Mouse (Mus musculus) heart, postnatal 4 days (tissue): ENCODE measurements around the gene Ap3d1. TPM values are rescaled to one million over a fixed set of nuclear protein-coding genes. Genes with fewer than 3 reads are reported as not detected.
A peak's percentile ranks its signal among the peaks of the same experiment; 100 is the strongest.

Source experiments
- DNase-seq: peaks from one replicate; pipeline ENCODE4 v3.0.0; 2021
- total RNA-seq, 2 experiments: library from RNA; stranded (reverse); gene quantifications; 2 replicates each; pipeline ENCODE4 v1.2.3; 2021

Ap3d1 gene
- total RNA-seq, 2 experiments from 2014 or later = 47.8 to 53.8 TPM

DNA sequence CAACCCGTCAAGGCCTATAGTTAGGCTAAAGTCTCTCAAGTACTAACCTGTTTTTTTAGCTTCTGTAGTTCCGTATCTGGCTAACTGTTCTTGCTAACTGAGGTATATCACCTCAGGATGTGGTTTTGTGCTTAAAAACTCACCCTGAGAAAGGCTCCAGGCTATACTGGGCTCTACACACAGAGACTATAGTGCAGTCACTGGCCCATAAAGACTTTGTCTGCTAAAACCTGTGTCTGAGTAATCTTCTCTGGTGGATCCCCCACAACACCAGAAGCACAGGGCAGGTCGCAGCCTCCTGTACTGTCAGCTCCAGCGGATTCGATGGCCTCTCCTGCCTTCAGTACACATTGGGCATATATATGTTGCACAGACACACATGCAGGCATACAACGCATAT lies 60.1 kb downstream of the Ap3d1 start:
- no peak for DNase-seq

DNA sequence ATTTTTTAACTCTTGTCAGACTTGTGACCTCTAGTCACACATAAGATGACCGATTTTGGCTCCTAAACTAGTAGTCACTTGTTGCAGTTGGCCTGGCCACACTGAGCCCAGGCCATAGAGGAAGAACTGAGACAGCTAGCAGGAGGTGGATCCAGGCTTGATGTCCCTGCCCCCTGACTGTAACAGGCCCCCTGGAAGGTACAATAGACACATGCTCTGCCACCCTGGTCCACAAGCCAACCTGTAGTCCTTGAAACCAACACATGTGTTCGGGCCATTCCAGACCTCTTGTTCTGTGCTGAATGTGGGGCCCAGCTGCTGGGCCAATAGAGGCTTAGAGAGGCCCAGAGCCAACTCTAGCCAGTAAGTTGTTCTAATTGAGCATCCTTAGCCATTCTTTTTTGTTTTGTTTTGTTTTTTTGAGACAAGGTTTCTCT lies 61.8 kb downstream of the Ap3d1 start:
- no peak for DNase-seq

DNA sequence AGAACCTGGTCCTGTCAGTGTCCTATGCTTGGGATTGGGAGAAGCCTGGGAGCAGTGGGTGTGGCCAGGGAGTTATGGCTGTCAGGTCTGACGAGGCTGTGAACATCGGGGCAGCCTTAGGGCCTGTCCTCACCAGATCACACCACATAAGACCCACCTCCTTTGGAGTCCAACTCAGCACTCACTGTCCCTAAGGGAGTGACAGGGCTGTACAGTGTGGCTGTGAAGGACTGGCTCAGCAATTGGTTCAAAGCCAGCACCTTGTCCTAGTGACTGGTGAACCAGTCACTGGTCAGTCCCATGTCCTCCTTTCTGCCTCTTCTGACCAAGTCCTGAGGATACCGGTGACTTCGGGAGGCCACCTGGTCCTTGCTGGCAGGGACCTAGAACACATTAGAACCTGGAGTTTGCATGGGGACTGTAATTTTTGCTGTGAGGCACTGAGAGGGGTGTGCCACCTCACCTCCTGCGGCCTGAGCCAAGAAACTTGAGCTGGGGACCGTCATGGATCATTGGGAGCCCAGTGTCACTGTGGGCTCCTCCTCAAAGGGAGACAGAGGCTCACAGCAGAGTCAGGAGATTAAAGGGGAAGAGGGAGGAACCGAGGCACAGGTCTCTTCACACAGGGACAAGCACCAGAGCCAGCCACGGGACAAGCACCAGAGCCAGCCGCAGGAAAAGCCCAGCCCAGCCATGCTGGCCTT lies 62.4 kb downstream of the Ap3d1 start:
- no peak for DNase-seq

DNA sequence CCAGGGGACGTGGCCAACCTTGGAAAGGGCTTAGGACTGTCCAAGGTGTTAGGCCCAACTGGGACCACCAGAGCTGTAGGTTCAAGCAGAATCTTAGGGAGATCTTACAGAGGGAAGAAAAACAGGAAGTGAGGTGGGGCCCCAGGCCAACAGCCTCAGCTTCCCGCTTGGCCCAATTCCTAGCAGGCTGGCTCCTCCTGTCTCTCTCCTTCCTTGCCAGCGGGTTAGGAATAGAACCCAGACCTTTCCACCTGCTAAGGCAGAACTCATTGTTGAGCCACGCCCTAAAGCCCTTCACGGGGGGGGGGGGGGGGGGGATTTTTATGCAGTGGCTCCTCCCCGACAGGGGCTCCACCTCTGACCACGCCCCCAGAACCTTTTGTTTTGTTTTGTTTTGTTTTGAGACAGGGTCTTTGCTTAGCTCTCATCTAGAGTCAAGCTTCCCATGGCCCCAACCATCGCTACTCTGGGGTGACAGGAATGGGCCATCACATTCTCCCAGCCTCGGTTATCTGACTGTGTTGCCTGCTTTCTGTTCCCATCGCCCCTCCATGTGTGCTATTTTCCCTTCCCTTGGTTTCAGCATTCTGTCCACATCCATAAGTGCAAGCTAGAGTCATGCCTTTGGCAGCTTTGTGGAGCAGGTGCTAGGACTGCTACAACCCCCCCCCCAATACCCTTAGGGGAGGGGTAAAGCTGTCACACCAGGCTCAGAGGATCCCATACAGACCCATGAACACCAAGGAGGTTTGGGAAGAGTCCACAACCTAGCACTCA lies 63.3 kb downstream of the Ap3d1 start:
- no peak for DNase-seq

DNA sequence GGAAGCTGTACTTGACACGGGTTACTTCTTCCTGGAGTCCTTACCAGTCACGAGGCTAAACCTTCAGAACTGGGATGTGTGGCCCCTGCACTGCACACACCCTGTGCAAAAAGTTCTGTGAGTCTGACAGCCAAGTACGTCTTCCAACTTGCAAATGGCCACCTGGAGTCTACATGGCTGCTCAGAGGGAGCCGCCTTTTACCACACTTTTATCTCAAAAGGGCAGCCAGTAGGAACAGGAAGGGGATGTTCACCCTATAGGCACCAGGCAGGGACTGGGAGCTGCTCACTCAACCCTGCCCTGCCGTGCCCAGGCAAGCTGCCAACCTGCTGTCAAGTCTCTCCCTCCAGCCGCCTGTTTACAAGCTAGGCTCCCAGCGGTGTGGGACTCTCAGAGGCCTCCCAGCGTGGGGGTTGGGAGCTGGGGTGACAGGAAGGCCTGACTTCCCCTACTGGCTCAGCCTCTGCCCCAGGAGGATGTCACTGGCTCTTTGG lies 64.1 kb downstream of the Ap3d1 start, which contains the start of gene Mknk2:
Gene Mknk2, minus strand, starts transcription at position 171 of the 495 bp plus-strand sequence.
- DNase-seq = peak; percentile 97

DNA sequence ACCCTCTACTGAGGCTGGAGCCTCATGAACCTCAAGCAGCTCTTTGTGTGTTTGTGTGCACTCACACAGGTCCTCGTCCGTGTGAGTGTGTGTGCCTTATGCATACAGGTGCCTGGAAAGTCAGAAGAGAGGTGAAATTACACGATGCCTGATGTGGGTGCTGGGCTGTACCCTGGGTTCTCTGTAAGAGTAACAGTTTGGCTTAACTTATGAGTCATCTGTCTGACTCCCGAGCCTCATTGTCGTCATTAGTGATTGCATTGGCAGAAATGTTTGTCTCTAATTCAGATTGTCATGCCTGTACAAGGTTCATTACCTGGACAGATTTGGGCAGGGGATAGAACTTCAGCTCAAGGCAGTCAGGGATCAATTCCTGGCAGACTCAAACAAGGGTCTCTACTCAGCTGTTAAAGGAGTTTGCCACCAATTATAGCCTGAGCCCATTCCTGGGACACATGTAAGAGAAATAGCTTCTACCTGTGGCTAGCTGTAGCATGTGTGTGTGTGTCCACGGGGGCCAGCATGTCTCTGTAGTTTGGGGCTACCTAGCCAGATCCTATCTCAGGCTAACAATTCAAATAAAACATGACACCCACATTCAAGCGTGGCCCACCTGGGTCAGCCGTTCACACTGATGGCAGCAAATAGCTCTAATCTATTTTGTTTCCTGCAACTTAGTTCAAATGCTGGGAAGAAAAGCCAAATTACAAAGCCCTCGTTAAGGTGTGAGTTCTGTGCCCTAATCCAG lies 64.8 kb downstream of the Ap3d1 start:
- DNase-seq = no peak

DNA sequence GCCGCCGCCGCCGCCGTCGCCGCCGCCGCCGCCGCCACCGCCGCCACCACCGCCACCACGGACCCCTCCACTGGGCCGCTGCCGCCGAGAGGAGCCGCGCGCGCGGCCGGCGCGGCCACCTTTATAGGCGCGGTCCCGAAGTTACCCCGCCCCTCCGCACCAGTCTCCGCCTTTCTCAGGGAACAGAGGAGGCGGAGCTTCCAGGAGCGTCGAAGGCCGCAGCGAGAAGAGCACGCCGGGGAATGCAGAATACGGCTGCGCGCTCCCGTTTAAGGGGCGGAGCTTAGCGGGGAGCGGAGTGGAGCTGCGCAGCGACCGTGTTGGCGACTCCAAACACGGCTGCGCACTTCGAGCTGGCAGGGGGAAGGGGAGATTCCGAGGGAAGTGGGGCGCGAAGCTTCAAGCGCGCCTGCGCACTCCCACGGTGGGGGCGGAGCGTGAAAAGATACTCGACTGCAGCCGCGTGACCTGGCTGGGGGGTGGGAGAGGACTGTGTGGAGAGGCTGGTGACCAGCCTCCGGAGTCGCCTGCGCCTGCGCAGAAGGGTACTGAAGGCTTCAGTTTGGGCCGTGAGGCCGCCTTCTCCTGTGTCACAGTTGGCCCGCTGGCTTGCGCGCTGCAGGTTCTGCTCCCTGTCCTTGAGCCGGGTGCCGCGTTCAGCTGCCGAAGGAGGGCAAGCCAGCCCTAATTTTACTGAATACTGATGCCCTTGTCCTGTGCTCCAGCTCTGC lies 65.7 kb downstream of the Ap3d1 start:
- peak; percentile 100 for DNase-seq

DNA sequence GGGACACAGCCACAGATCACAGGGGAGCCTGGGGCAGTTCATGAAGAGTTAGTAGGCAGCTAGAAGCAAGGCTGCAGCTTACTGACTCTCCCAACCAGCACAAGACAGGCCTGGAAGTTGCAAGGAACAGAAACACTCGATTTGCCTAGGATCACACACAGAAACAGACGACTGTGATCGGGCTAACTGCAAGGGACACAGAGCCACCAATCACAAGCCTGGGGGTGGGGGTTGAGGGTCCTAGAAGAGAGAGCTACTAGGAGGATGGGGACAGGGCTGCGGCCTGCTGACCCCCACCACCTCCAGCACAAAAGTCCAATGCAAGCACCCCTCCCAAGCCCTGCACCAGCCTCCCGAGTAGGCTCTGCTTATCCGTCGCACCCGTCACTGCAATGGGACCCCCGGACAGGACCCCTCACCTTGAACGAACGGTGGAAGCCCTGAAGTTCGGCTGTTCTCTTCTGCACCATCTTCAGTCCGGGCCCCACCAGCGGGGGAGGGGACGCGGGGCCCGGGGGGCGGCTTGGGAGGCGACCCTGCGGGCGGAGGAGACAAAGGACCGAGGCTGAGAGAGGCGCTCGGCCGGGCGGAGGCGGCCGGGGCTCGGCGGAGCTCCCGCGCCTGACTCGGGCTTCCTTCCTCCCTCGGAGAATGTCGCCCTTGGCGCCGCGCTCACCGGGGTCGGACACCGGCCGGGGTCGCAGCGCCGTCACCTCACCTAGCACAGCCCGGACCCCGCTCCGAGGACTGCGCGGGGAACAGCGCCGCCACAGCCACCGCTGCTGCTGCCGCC lies 66.5 kb downstream of the Ap3d1 start:
- DNase-seq = no peak

DNA sequence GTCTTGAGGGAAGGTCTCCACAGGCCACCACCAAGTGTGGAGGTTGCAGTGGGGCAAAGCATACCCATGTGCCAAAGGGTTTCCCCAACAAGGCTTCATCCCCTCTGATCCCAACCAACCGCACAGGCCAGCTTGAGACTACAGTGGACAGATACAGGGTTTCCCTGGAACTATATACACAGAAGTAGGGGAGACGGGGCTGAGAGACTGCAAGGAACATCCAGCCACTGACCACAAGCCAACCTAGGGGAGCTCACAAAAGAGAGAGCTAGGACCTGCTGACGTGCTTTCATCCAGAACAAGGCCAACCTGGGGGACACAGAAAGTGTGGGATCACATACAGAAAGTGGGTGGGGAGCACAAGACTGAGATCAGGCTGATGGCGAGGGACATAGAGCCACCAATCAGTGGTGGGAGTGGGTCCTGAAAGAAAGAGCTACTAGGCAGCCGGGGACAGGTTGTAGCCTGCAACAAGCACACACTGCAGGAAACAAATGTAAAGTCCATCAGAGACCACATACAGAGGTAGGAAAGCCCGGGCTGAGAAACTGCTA lies 67.1 kb downstream of the Ap3d1 start:
- DNase-seq = no peak

DNA sequence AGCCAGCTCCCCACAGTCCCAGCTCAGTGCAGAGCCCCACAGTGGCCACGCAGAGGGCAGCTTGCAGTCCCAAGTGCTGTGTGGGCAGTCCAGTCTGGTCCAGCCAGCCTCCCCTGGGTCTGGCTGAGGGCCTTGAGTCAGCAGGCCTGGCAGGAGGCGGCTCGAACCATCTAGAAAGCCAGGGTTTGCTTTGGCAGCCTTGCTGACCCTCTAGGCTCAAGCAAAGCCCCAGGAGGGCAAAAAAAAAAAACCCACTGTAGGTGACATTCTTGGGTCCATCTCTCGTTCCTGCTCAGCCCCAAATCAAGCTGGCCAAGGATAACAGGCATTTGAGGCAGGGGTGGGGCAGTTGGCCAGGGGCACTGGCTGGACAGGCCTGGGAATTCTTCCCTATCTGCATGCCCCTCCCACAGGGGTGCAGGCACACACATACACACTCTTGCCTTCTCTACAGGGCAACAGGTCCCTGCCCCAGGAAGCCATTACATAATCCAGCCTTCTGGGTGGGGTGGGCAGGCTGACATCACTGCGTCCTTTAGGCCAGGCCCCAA lies 67.8 kb downstream of the Ap3d1 start:
- DNase-seq = peak; percentile 64

DNA sequence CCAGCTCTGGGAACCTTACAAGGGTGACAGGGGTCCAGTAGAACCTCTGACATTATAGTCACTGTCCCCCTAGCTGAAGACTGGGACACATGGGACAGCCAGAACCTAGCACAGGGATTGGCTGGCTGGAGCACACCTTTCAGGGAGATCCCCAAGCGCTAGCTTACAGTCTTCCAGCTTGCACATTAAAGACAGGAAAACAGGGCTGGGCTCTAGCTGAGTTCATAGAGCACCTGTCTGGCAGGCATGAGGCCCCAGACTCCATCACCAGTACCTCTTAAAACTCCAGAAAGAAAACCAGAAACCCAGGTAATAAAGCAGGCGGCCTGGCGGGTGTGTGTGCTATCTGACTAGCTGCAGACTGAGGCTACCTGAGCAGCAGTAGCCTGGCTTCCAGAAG lies 68.4 kb downstream of the Ap3d1 start:
- no peak for DNase-seq

DNA sequence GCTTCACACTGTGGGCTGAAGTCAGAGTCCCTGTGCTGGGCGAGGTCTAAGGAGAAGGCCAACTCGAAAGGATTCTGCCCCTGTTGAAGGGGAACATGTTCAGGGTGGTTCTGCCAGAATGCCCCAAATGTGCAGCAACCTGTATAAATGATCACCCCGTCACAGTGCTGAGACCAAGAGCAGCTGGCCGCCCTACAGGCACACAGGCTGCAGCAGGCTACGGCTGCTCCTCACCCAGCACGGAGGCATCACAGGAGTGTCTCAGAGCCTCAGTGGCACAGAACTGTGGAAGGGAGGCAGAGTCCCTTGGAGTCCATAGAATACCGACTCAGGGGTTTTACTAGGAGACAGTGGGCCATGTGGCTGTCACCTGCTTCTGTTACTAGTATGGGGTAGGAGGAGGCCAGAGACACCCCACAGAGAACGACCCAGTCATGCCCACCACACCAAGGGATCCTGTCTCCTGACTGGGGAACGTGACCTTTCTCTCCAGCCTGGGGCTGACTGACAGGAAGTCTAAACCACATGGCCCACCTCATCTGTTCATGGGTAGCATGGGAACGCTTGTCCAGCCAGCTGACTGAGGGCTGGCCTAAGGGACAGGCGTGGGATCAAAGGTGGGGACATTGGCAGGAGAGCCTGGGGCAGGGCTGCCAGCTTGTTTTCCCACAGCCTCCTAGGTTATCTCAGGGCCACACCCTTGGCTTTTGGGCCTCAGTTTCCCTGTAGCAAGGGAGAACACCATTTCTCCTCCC lies 70.0 kb downstream of the Ap3d1 start:
- no peak for DNase-seq

DNA sequence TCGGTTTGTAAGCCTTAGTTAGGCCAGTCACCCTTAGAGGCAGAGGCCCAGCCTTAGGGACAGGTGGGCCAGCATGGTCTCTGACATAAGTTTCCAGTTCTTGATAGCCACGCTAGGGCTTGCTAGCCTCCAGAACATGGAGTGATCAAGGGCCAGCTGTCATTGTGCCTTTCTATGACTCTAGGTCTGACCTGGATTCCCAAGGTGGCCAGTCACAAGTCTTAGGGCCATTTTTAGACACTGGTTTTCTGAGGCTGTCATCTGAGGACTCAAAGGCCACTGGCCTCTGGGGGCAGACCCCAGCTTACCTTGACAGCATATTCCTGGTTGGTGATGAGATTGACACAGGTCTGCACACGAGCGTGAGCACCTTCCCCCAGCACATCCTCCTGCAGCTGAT lies 70.8 kb downstream of the Ap3d1 start:
- no peak for DNase-seq

DNA sequence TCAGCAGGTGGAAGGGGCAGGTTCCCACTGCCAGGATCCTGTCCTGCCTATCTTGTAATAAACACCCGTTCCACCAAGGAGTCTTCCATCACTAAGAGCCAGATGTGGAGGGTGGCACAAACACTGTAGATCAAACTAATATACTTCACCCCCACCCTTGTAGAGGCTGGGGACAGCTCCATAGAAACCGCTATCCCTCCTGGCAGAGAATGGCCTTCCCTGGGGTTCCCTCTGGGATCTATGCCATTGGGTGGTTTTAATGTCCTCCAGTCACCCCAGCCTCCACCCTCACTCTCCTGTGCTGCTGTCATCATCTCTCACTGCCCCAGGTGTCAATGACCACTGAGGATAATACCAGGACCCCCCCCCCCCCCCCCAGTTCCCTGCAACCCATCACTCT lies 71.5 kb downstream of the Ap3d1 start:
- no peak for DNase-seq

DNA sequence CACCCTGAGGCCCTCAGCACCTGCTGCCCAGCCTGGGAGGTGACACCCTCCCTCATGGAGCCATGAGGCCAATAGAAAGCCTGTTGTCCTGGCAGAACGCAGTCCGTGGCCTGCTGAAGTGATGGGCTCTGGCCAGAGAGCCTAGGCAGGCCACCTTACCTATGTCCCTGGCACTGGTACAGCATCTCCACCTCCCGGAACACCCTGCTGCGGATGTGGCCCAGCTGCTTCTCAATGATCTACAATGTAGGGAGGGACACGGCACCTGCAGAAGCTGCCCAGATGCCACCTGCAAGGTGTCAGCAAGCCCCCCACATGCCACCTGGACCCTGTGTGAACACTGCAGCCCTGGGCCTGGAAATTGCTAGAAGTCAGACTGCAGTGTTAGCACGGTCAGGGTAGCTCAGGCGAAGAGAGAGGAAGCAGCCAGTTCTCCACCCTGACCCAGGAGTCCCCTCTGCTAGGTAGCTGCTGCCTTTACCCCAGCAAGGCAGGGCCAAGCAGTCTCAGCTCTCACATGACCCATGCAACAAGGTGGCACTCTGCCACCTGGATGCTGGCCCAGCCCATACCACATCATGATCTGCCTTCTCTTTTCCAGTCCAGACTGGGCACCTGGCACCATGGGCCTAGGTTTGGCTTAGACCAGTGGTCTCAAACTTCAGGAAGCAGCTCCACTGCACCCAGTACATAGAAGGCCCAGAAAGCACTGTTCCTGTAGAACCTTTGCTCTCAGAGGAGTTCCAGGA lies 72.2 kb downstream of the Ap3d1 start:
- DNase-seq = peak; percentile 88

DNA sequence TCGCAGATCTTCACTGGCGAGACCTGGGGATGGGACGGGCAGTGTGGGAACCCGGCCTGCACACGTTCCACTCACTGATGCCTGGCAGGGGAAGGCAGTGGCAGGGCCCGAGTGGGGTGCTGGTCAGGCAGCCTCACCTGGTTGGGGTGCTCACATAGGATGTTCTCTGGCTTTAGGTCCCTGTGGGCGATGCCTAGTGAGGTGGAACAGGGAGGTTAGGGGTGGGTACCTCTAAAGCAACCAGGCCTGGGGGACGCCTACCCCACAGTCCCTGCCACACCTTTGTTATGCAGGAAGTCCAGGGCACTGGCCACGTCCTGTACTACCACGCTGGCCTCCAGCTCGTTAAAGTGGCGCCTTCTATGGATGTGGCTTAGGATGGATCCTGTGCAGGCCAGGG lies 73.0 kb downstream of the Ap3d1 start:
- no peak for DNase-seq

DNA sequence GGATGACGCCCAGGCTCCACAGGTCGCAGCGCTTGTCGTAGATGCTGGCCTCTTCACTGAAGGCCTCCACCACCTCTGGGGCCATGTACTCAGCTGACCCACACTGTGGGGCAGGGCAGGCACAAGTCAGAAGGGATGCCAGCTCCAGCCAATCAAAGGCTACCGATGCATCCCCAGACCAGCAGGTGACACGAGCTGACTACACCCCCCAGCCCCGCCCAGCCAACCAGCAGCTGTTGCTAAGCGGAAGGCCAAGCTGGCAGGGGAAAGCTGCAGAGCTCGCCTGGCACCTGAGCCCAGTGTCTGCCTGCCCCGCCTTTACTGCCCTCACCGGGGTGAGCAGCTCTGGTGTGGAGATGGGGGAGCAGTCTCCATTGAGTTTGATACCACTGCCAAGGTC lies 73.5 kb downstream of the Ap3d1 start:
- DNase-seq = no peak

DNA sequence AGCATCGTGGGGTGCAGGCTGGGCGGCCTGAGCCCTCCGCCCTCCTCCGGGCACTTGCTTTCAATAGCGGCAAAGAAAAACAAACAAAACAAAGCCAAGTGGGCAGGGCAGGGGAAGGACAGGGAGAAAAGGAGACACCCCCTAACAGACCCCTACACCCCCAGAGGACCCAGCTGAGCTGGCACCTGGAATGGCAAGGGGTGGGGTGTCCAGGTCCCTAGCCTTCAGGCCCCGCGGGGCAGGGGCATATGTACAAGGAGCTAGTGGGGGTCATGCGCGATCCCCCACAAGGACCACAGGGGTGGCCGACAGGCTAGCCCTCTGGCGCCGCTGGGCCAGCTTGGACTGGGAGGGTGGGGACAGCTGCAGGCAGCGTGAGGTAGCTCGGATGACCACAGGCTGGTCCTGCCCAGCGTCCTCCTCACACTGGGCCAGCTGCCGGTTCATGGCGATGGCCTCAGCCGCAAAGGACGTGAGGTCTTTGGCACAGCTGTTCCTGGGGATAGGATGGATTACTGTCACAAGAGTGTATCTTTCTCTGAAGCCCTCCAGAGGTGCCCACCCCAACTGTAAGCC lies 75.1 kb downstream of the Ap3d1 start:
- no peak for DNase-seq
